ENCODE assay signal across 10 mouse cellular contexts in genomic region chr2:73566162-73566561, GRCm38 (mm10). TPM values are rescaled to one million over a fixed set of nuclear protein-coding genes. Genes with fewer than 3 reads are reported as not detected.
DNase-seq lines count a peak whose midpoint lies in the region; TF ChIP-seq lines count a peak whose summit lies in the region.
"Had no signal": no experiment of that assay in that cellular context is flagged by ENCODE, and none has a peak within 500 bp of the region (broad histone marks: within the 10 kb centered on the region; RNA-seq: fewer than 3 reads in every experiment).

No protein-coding gene starts in this region.

- H3K36me3 ChIP-seq in spleen, adult 2 months (ENCODE audit: control insufficient read depth, insufficient read depth, low read length) = no peaks in the 10 kb centered on the region
- H3K36me3 ChIP-seq: midbrain, embryonic 12.5 days had no signal

- intact Hi-C loops in gastrocnemius, adult 2 months (cut with DNase I) = no loop called here
- intact Hi-C loops in gastrocnemius, postnatal 14 days (cut with DNase I; ENCODE audit: low total_unique reads) = no loop called here
- intact Hi-C loops in left cerebral cortex, postnatal 25 days (cut with DNase I) = loop anchor here (5.0 to 10.0 kb wide), 3 partner anchors 241 to 1106 kb away; partner anchors contain the start of gene Atp5g3

- peak; percentile 51 for TF ChIP-seq CTCF in gastrocnemius, adult 2 months (IDR thresholded peaks at IDR 0.05)
- peak; percentile 26; the same call in 1 of the 2 replicates for TF ChIP-seq CTCF in spleen, adult 2 months (IDR thresholded peaks at IDR 0.05; ENCODE audit: extremely low read depth, insufficient read depth, insufficient read length, insufficient replicate concordance)

- H3K4me3 ChIP-seq in gastrocnemius, adult 2 months = no peak overlapping the region
- H3K4me3 ChIP-seq in spleen, adult 2 months (ENCODE audit: extremely low read depth, insufficient read depth, insufficient read length) = no peak overlapping the region
- H3K4me3 ChIP-seq: midbrain, embryonic 12.5 days had no signal

- 30% methylated on average over 7 of the region's 7 CpGs for WGBS in spleen, adult 2 months

- no peak for TF ChIP-seq POLR2A in spleen, adult 2 months (IDR thresholded peaks at IDR 0.05; ENCODE audit: low read depth, low read length)

- H3K4me1 ChIP-seq in spleen, adult 2 months (ENCODE audit: control insufficient read depth, insufficient read depth, insufficient read length) = no peaks in the 10 kb centered on the region

- no peak overlapping the region for H3K27ac ChIP-seq in gastrocnemius, adult 2 months
- H3K27ac ChIP-seq in spleen, adult 2 months (ENCODE audit: insufficient read depth, low read length) = no peak overlapping the region
- H3K27ac ChIP-seq: midbrain, embryonic 12.5 days had no signal

- H3K27me3 ChIP-seq in spleen, adult 2 months (ENCODE audit: control insufficient read depth, insufficient read depth, low read length) = no peaks in the 10 kb centered on the region

- DNase-seq in gastrocnemius, adult 2 months = no peak
- no peak for DNase-seq in gastrocnemius, postnatal 14 days
- peak in 1 of 2 experiments; percentile 28 for DNase-seq in spleen, adult 2 months (ENCODE audit: low read depth in 1 of 2, low spot score in 2 of 2)
- DNase-seq in spleen, adult 12 weeks (ENCODE audit: low spot score) = no peak
- DNase-seq in lung, postnatal 10 days = peak; percentile 57
- DNase-seq in thymus, postnatal 14 days = peak; percentile 56
- no peak for DNase-seq in left cerebral cortex, adult 11 months (ENCODE audit: low spot score)
- DNase-seq in left cerebral cortex, postnatal 25 days (ENCODE audit: low spot score in 2 of 2) = no peak

RNA-seq across cellular contexts. Expression of gene Chrna1, which starts 14.0 kb away (rescaled TPM):
- total RNA-seq in gastrocnemius, adult 2 months (2021) = 1 to 10 TPM; 4.5 to 6.2 TPM
- total RNA-seq in gastrocnemius, postnatal 14 days (2021) = 10 to 100 TPM; 14.4 to 17.4 TPM
- not detected in 2 replicates for polyA plus RNA-seq in spleen, adult 2 months (2012; rRNA removed)
- total RNA-seq in left cerebral cortex, postnatal 25 days (2021) = under 1 TPM in 1 of 2 experiments, not detected in 1; 0.18 TPM
- total RNA-seq: heart, postnatal 14 days had no signal

RNA-seq across cellular contexts. Expression of gene Wipf1, which starts 36.6 kb away (rescaled TPM):
- total RNA-seq in gastrocnemius, adult 2 months (2021) = 10 to 100 TPM in 1 of 2 experiments, 1 to 10 TPM in 1; 7.0 to 11.7 TPM
- 10 to 100 TPM; 17.4 to 19.8 TPM for total RNA-seq in gastrocnemius, postnatal 14 days (2021)
- 58.7 and 72.8 TPM in 2 replicates for polyA plus RNA-seq in spleen, adult 2 months (2012; rRNA removed)
- total RNA-seq in left cerebral cortex, postnatal 25 days (2021) = 1 to 10 TPM; 7.0 to 8.4 TPM

Comparison
In these comparisons a context has a peak if more than half of its experiments do, and no peak if none do; other contexts are left out.
1. DNase-seq: peak in lung, postnatal 10 days (single experiment) and thymus, postnatal 14 days (single experiment); none in gastrocnemius, adult 2 months (single experiment), gastrocnemius, postnatal 14 days (single experiment), spleen, adult 12 weeks (single experiment), left cerebral cortex, adult 11 months (single experiment) and left cerebral cortex, postnatal 25 days (0 of 2).
2. RNA of gene Chrna1, which starts 14.0 kb away (total RNA-seq): 14.4 to 17.4 TPM in gastrocnemius, postnatal 14 days and 4.5 to 6.2 TPM in gastrocnemius, adult 2 months; 0.18 TPM in left cerebral cortex, postnatal 25 days; every median in the first group is over 4 times any median in the second.